Mouse (Mus musculus): ENCODE results near the gene Nbl1. TPM values are rescaled to one million over a fixed set of nuclear protein-coding genes. Genes with fewer than 3 reads are reported as not detected.

Gene Nbl1
- polyA plus RNA-seq, 1 experiment from 2014 or later = 42.3 TPM

- 84% methylated on average over 8 of the region's 8 CpGs for WGBS
- no peak overlapping the region for H3K9ac ChIP-seq
- H3K36me3 ChIP-seq (replicated peaks) = no peaks in the 10 kb centered on the region
- no peaks in the 10 kb centered on the region for H3K9me3 ChIP-seq
- peaks cover 18% of the 10 kb centered on the region for H3K4me1 ChIP-seq
- H3K27me3 ChIP-seq (replicated peaks) = no peaks in the 10 kb centered on the region
- H3K27ac ChIP-seq = no peak overlapping the region
- no peak overlapping the region for H3K4me2 ChIP-seq
- ATAC-seq (replicated peaks) = no peak
- no peak overlapping the region for H3K4me3 ChIP-seq
Measured at GRCm38 (mm10) chr4:139034010-139034367, 58.8 kb downstream of the Nbl1 start.

- ATAC-seq (replicated peaks) = no peak
- no peak overlapping the region for H3K4me2 ChIP-seq
- no peak overlapping the region for H3K9ac ChIP-seq
- H3K9me3 ChIP-seq = no peaks in the 10 kb centered on the region
- no peaks in the 10 kb centered on the region for H3K36me3 ChIP-seq (replicated peaks)
- 78% methylated on average over 11 of the region's 11 CpGs for WGBS
- H3K4me3 ChIP-seq = no peak overlapping the region
- no peak overlapping the region for H3K27ac ChIP-seq
- no peaks in the 10 kb centered on the region for H3K27me3 ChIP-seq (replicated peaks)
- H3K4me1 ChIP-seq = peaks cover 12% of the 10 kb centered on the region
Measured at GRCm38 (mm10) chr4:139033263-139034009, 59.4 kb downstream of the Nbl1 start.

GRCm38 (mm10) chr4:139032521-139032920, 60.3 kb downstream of the Nbl1 start:
- Histone ChIP-seq H3K9ac (no peak overlapping the region), H3K36me3 (replicated peaks) (no peaks in the 10 kb centered on the region), H3K27ac (no peak overlapping the region), H3K27me3 (replicated peaks) (no peaks in the 10 kb centered on the region), H3K4me3 (no peak overlapping the region), H3K4me2 (no peak overlapping the region), H3K9me3 (no peaks in the 10 kb centered on the region), H3K4me1 (peaks cover 3% of the 10 kb centered on the region)
- ATAC-seq (replicated peaks) = no peak
- whole genome bisulfite sequencing = 70% methylated on average over 12 of the region's 12 CpGs

Other genes starting within 250 kb of the Nbl1 start
- 0.46 and 0.75 TPM in 2 replicates for gene Pla2g5, start 229.5 kb downstream of the Nbl1 start, polyA plus RNA-seq (2015; fragmentation: Nextera tagmentation; extraction: Ambion mirVana)
- gene Gm13030, start 219.0 kb downstream of the Nbl1 start, polyA plus RNA-seq (2015; fragmentation: Nextera tagmentation; extraction: Ambion mirVana) = not detected in 2 replicates
- not detected in 2 replicates for gene Pla2g2e, start 215.1 kb downstream of the Nbl1 start, polyA plus RNA-seq (2015; fragmentation: Nextera tagmentation; extraction: Ambion mirVana)
- 2.4 and 2.8 TPM in 2 replicates for gene Otud3, start 179.0 kb downstream of the Nbl1 start, polyA plus RNA-seq (2015; fragmentation: Nextera tagmentation; extraction: Ambion mirVana)
- 0.58 TPM in 1 of 2 replicates, not detected in the other for gene Rnf186, start 125.9 kb downstream of the Nbl1 start, polyA plus RNA-seq (2015; fragmentation: Nextera tagmentation; extraction: Ambion mirVana)
- 0.64 and 0.75 TPM in 2 replicates for gene Tmco4, start 120.1 kb downstream of the Nbl1 start, polyA plus RNA-seq (2015; fragmentation: Nextera tagmentation; extraction: Ambion mirVana)
- 0.50 and 0.56 TPM in 2 replicates for gene Htr6, start 17.4 kb downstream of the Nbl1 start, polyA plus RNA-seq (2015; fragmentation: Nextera tagmentation; extraction: Ambion mirVana)
- gene Minos1, start 38.1 kb upstream of the Nbl1 start, polyA plus RNA-seq (2015; fragmentation: Nextera tagmentation; extraction: Ambion mirVana) = 323 and 328 TPM in 2 replicates
- gene Capzb, start 99.9 kb upstream of the Nbl1 start, polyA plus RNA-seq (2015; fragmentation: Nextera tagmentation; extraction: Ambion mirVana) = 330 and 331 TPM in 2 replicates
- 16.3 TPM in 2 replicates for gene Pqlc2, start 217.7 kb upstream of the Nbl1 start, polyA plus RNA-seq (2015; fragmentation: Nextera tagmentation; extraction: Ambion mirVana)
- 68.5 and 72.1 TPM in 2 replicates for gene Akr7a5, start 217.8 kb upstream of the Nbl1 start, polyA plus RNA-seq (2015; fragmentation: Nextera tagmentation; extraction: Ambion mirVana)